Mouse (Mus musculus): ENCODE data around the gene Jam3. TPM values are rescaled to one million over a fixed set of nuclear protein-coding genes. Genes with fewer than 3 reads are reported as not detected.

Gene Jam3
- polyA plus RNA-seq (2016; fragmentation: Nextera tagmentation; extraction: Ambion mirVana) = 133 TPM in 2 replicates

GRCm38 (mm10) chr9:27154763-27155530 lies at the start of gene Jam3:
Gene Jam3, minus strand, starts transcription at chr9:27155421.
- H3K4me3 ChIP-seq = peak within 1 kb of the TSS; percentile 84
- H3K27ac ChIP-seq = peak within 1 kb of the TSS; percentile 97
- no peaks in the 10 kb centered on the region for H3K27me3 ChIP-seq (ENCODE audit: insufficient read depth, poor library complexity, severe bottlenecking)
- peaks cover 18% of the 10 kb centered on the region for H3K36me3 ChIP-seq
- H3K4me1 ChIP-seq (replicated peaks) = peaks cover 41% of the 10 kb centered on the region
- H3K9me3 ChIP-seq = no peaks in the 10 kb centered on the region
- WGBS = under 1% methylated on average over 58 of the region's 58 CpGs
- DNase-seq (ENCODE audit: low spot score) = peak; percentile 98

- no peak for DNase-seq (ENCODE audit: low spot score)
- Histone ChIP-seq H3K36me3 (no peaks in the 10 kb centered on the region), H3K27ac (peak overlapping the region; percentile 50), H3K4me3 (no peak overlapping the region), H3K27me3 (ENCODE audit: insufficient read depth, poor library complexity, severe bottlenecking) (peaks cover 26% of the 10 kb centered on the region), H3K9me3 (no peaks in the 10 kb centered on the region), H3K4me1 (replicated peaks) (peaks cover 32% of the 10 kb centered on the region)
- 87% methylated on average over 6 of the region's 6 CpGs for WGBS
Measured at GRCm38 (mm10) chr9:27204201-27204600, 49.0 kb upstream of the Jam3 start.

GRCm38 (mm10) chr9:27203134-27203533 lies 47.9 kb upstream of the Jam3 start:
- Histone ChIP-seq H3K27me3 (ENCODE audit: insufficient read depth, poor library complexity, severe bottlenecking) (peaks cover 26% of the 10 kb centered on the region), H3K4me1 (replicated peaks) (peaks cover 32% of the 10 kb centered on the region), H3K4me3 (0 out of 2 replicates have a peak overlapping the region, but pooled peaks have one; percentile 5), H3K27ac (peak overlapping the region; percentile 50), H3K36me3 (no peaks in the 10 kb centered on the region), H3K9me3 (no peaks in the 10 kb centered on the region)
- 5% methylated on average over 2 of the region's 2 CpGs for WGBS
- DNase-seq (ENCODE audit: low spot score) = peak; percentile 90

- WGBS = 80% methylated on average over 8 of the region's 8 CpGs
- Histone ChIP-seq H3K9me3 (no peaks in the 10 kb centered on the region), H3K27ac (no peak overlapping the region), H3K4me1 (replicated peaks) (peaks cover 32% of the 10 kb centered on the region), H3K27me3 (ENCODE audit: insufficient read depth, poor library complexity, severe bottlenecking) (peaks cover 26% of the 10 kb centered on the region), H3K36me3 (no peaks in the 10 kb centered on the region), H3K4me3 (no peak overlapping the region)
- no peak for DNase-seq (ENCODE audit: low spot score)
Measured at GRCm38 (mm10) chr9:27201472-27202219, 46.4 kb upstream of the Jam3 start.

- H3K27ac ChIP-seq = 0 out of 2 replicates have a peak overlapping the region, but pooled peaks have one; percentile 29
- DNase-seq (ENCODE audit: low spot score) = no peak
- no peaks in the 10 kb centered on the region for H3K36me3 ChIP-seq
- H3K27me3 ChIP-seq (ENCODE audit: insufficient read depth, poor library complexity, severe bottlenecking) = peaks cover 7% of the 10 kb centered on the region; the same call in 1 of the 2 replicates
- H3K4me3 ChIP-seq = no peak overlapping the region
- WGBS = 76% methylated on average over 5 of the region's 6 CpGs
- no peaks in the 10 kb centered on the region for H3K9me3 ChIP-seq
- H3K4me1 ChIP-seq (replicated peaks) = peaks cover 32% of the 10 kb centered on the region
Measured at GRCm38 (mm10) chr9:27193592-27194080, 38.4 kb upstream of the Jam3 start.

GRCm38 (mm10) chr9:27192761-27193591 lies 37.8 kb upstream of the Jam3 start:
- Histone ChIP-seq H3K4me1 (replicated peaks) (peaks cover 33% of the 10 kb centered on the region), H3K27ac (peak overlapping the region; percentile 72), H3K4me3 (no peak overlapping the region), H3K27me3 (ENCODE audit: insufficient read depth, poor library complexity, severe bottlenecking) (peaks cover 7% of the 10 kb centered on the region; the same call in 1 of the 2 replicates), H3K36me3 (no peaks in the 10 kb centered on the region), H3K9me3 (no peaks in the 10 kb centered on the region)
- 69% methylated on average over 10 of the region's 10 CpGs for WGBS
- no peak for DNase-seq (ENCODE audit: low spot score)

- DNase-seq (ENCODE audit: low spot score) = peak; percentile 78
- WGBS = 9% methylated on average over 14 of the region's 14 CpGs
- H3K4me1 ChIP-seq (replicated peaks) = peaks cover 37% of the 10 kb centered on the region
- H3K27me3 ChIP-seq (ENCODE audit: insufficient read depth, poor library complexity, severe bottlenecking) = peaks cover 7% of the 10 kb centered on the region; the same call in 1 of the 2 replicates
- H3K27ac ChIP-seq = peak overlapping the region; percentile 72
- H3K36me3 ChIP-seq = no peaks in the 10 kb centered on the region
- no peaks in the 10 kb centered on the region for H3K9me3 ChIP-seq
- H3K4me3 ChIP-seq = peak overlapping the region; percentile 44
Measured at GRCm38 (mm10) chr9:27192001-27192760, 37.0 kb upstream of the Jam3 start.

- Histone ChIP-seq H3K36me3 (no peaks in the 10 kb centered on the region), H3K27ac (peak overlapping the region; percentile 72), H3K4me1 (replicated peaks) (peaks cover 37% of the 10 kb centered on the region), H3K27me3 (ENCODE audit: insufficient read depth, poor library complexity, severe bottlenecking) (peaks cover 7% of the 10 kb centered on the region; the same call in 1 of the 2 replicates), H3K9me3 (no peaks in the 10 kb centered on the region), H3K4me3 (peak overlapping the region; percentile 44)
- 6% methylated on average over 7 of the region's 7 CpGs for WGBS
- peak; percentile 32 for DNase-seq (ENCODE audit: low spot score)
Measured at GRCm38 (mm10) chr9:27191501-27191981, 36.3 kb upstream of the Jam3 start.

- no peak overlapping the region for H3K4me3 ChIP-seq
- peaks cover 46% of the 10 kb centered on the region for H3K4me1 ChIP-seq (replicated peaks)
- H3K27ac ChIP-seq = no peak overlapping the region
- peaks cover 7% of the 10 kb centered on the region; the same call in 1 of the 2 replicates for H3K27me3 ChIP-seq (ENCODE audit: insufficient read depth, poor library complexity, severe bottlenecking)
- no peaks in the 10 kb centered on the region for H3K36me3 ChIP-seq
- DNase-seq (ENCODE audit: low spot score) = no peak
- H3K9me3 ChIP-seq = no peaks in the 10 kb centered on the region
- 80% methylated on average over 8 of the region's 8 CpGs for WGBS
Measured at GRCm38 (mm10) chr9:27190461-27190860, 35.2 kb upstream of the Jam3 start.

GRCm38 (mm10) chr9:27189306-27189705 lies 34.1 kb upstream of the Jam3 start:
- peaks cover 46% of the 10 kb centered on the region for H3K4me1 ChIP-seq (replicated peaks)
- H3K27me3 ChIP-seq (ENCODE audit: insufficient read depth, poor library complexity, severe bottlenecking) = peaks cover 7% of the 10 kb centered on the region; the same call in 1 of the 2 replicates
- H3K9me3 ChIP-seq = no peaks in the 10 kb centered on the region
- H3K27ac ChIP-seq = no peak overlapping the region
- H3K4me3 ChIP-seq = no peak overlapping the region
- 75% methylated on average over 2 of the region's 2 CpGs for WGBS
- H3K36me3 ChIP-seq = no peaks in the 10 kb centered on the region
- DNase-seq (ENCODE audit: low spot score) = no peak

GRCm38 (mm10) chr9:27188677-27189241 lies 33.5 kb upstream of the Jam3 start:
- no peaks in the 10 kb centered on the region for H3K36me3 ChIP-seq
- 85% methylated on average over 7 of the region's 7 CpGs for WGBS
- peaks cover 45% of the 10 kb centered on the region for H3K4me1 ChIP-seq (replicated peaks)
- no peaks in the 10 kb centered on the region for H3K9me3 ChIP-seq
- H3K4me3 ChIP-seq = no peak overlapping the region
- peaks cover 7% of the 10 kb centered on the region; the same call in 1 of the 2 replicates for H3K27me3 ChIP-seq (ENCODE audit: insufficient read depth, poor library complexity, severe bottlenecking)
- no peak for DNase-seq (ENCODE audit: low spot score)
- H3K27ac ChIP-seq = no peak overlapping the region

Measured in hindbrain, embryonic 10.5 days (tissue).